Mouse (Mus musculus) olfactory bulb, adult 2 months (tissue): ENCODE results near the gene Fbrsl1.

Experiments
- CTCF ChIP-seq: fragments of 200-500 bp; IDR thresholded peaks from 2 replicates; pipeline ENCODE4 v1.5.1; 2012; ENCODE audit warnings: low read depth, mild to moderate bottlenecking, low read length, moderate library complexity; ENCODE audit not compliant: insufficient read depth
- POLR2A ChIP-seq: fragments of 200-500 bp; IDR thresholded peaks from 2 replicates; pipeline ENCODE4 v1.6.1; 2012; ENCODE audit warnings: mild to moderate bottlenecking, low read depth, low read length, moderate library complexity; ENCODE audit not compliant: insufficient read depth

GRCm38 (mm10) chr5:110402557-110402956 is 45.7 kb downstream of the Fbrsl1 start:
- TF ChIP-seq CTCF (no peak), POLR2A (no peak)
